18 mouse cellular contexts compared by ENCODE assay signal in the genomic region with DNA sequence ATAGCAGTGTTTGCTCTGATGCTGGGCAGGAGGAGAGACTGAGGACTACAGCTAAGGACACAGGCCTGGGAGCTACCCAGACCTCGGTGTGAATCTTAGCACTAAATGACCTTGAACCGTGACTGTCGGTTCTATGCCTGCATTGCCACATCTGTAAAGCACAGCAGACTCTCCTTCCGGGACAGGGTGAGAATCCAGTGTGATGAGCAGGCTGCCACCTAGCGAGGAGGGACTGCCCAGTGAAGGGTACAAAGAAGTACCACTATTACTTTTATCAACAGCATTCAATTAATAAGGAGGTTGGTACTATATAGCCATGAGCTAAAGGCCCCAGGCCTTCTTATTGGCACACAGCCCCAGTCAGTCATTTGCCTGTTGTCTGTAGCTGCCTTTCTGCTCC.
DNase-seq lines count a peak whose midpoint lies in the region; ATAC-seq and TF ChIP-seq lines count a peak whose summit lies in the region.
"Had no signal": no experiment of that assay in that cellular context is flagged by ENCODE, and none has a peak within 500 bp of the region (broad histone marks: within the 10 kb centered on the region; RNA-seq: fewer than 3 reads in every experiment).

No protein-coding gene starts in this region.

- ATAC-seq in forebrain, postnatal 0 days, result no peak
- ATAC-seq in forebrain, embryonic 12.5 days (ENCODE audit: low FRiP score), result no peak
- no peak for ATAC-seq in midbrain, embryonic 14.5 days (ENCODE audit: low FRiP score, low TSS enrichment)
- no peak for ATAC-seq in midbrain, postnatal 0 days (ENCODE audit: low FRiP score)
- ATAC-seq: forebrain, embryonic 16.5 days; inflammation-experienced regulatory T-cells, adult 6 months had no signal

- H3K9ac ChIP-seq in forebrain, postnatal 0 days, result no peak overlapping the region
- H3K9ac ChIP-seq in forebrain, embryonic 12.5 days, result no peak overlapping the region
- H3K9ac ChIP-seq in midbrain, embryonic 14.5 days (replicated peaks; ENCODE audit: low read length), result no peak overlapping the region
- H3K9ac ChIP-seq in midbrain, postnatal 0 days (replicated peaks; ENCODE audit: low read length, poor library complexity, severe bottlenecking), result no peak overlapping the region
- H3K9ac ChIP-seq: heart, embryonic 15.5 days had no signal

- H3K4me1 ChIP-seq in forebrain, postnatal 0 days (ENCODE audit: insufficient read depth), result peaks cover 16% of the 10 kb centered on the region; the same call in 1 of the 2 replicates
- H3K4me1 ChIP-seq in forebrain, embryonic 12.5 days, result peaks cover 66% of the 10 kb centered on the region
- peaks cover 44% of the 10 kb centered on the region for H3K4me1 ChIP-seq in midbrain, embryonic 14.5 days (ENCODE audit: control insufficient read depth, insufficient read depth, low read length)
- H3K4me1 ChIP-seq in midbrain, embryonic 10.5 days, result peaks cover 66% of the 10 kb centered on the region
- H3K4me1 ChIP-seq in midbrain, postnatal 0 days (ENCODE audit: insufficient read depth, low read length), result peaks cover 8% of the 10 kb centered on the region
- H3K4me1 ChIP-seq: heart, embryonic 15.5 days had no signal

- H3K4me2 ChIP-seq in forebrain, postnatal 0 days (ENCODE audit: low read depth), result no peak overlapping the region
- H3K4me2 ChIP-seq in forebrain, embryonic 12.5 days, result no peak overlapping the region
- H3K4me2 ChIP-seq in midbrain, embryonic 14.5 days (ENCODE audit: low read length), result no peak overlapping the region
- H3K4me2 ChIP-seq in midbrain, postnatal 0 days (ENCODE audit: low read depth, low read length, poor library complexity, severe bottlenecking), result no peak overlapping the region
- H3K4me2 ChIP-seq: heart, embryonic 15.5 days had no signal

- peak; percentile 35; the same call in 1 of the 2 replicates for TF ChIP-seq CTCF in forebrain, postnatal 0 days (IDR thresholded peaks at IDR 0.05; ENCODE audit: low read depth)
- TF ChIP-seq CTCF in midbrain, postnatal 0 days (IDR thresholded peaks at IDR 0.05), result peak; percentile 42

- intact Hi-C loops in left cerebral cortex, postnatal 4 days (cut with DNase I), result no loop called here

- H3K4me3 ChIP-seq in forebrain, postnatal 0 days (ENCODE audit: low read depth, low read length), result no peak overlapping the region
- no peak overlapping the region for H3K4me3 ChIP-seq in forebrain, embryonic 12.5 days (replicated peaks)
- H3K4me3 ChIP-seq in midbrain, embryonic 14.5 days (replicated peaks; ENCODE audit: low read depth, low read length), result no peak overlapping the region
- H3K4me3 ChIP-seq in midbrain, embryonic 10.5 days, result no peak overlapping the region
- no peak overlapping the region for H3K4me3 ChIP-seq in midbrain, postnatal 0 days (ENCODE audit: low read depth, low read length)
- H3K4me3 ChIP-seq: erythroblast, embryonic 14.5 days; gastrocnemius, adult 2 months; heart, embryonic 15.5 days had no signal

- no peaks in the 10 kb centered on the region for H3K36me3 ChIP-seq in forebrain, postnatal 0 days (ENCODE audit: insufficient read depth)
- no peaks in the 10 kb centered on the region for H3K36me3 ChIP-seq in forebrain, embryonic 12.5 days (replicated peaks)
- no peaks in the 10 kb centered on the region for H3K36me3 ChIP-seq in midbrain, embryonic 14.5 days (ENCODE audit: control insufficient read depth, insufficient read depth, low read length)
- 0 out of 2 replicates have a peak, but pooled peaks cover 4% of the 10 kb centered on the region for H3K36me3 ChIP-seq in midbrain, embryonic 10.5 days
- no peaks in the 10 kb centered on the region for H3K36me3 ChIP-seq in midbrain, postnatal 0 days (ENCODE audit: insufficient read depth, low read length)
- H3K36me3 ChIP-seq: heart, embryonic 15.5 days had no signal

- H3K27ac ChIP-seq in forebrain, postnatal 0 days (ENCODE audit: low read depth, low read length), result no peak overlapping the region
- H3K27ac ChIP-seq in forebrain, embryonic 12.5 days, result no peak overlapping the region
- H3K27ac ChIP-seq in midbrain, embryonic 14.5 days (replicated peaks; ENCODE audit: low read depth, low read length), result 0 out of 2 replicates have a peak overlapping the region, but pooled peaks have one; percentile 6
- H3K27ac ChIP-seq in midbrain, embryonic 10.5 days (replicated peaks), result no peak overlapping the region; the same call in 1 of the 2 replicates
- peak overlapping the region; percentile 8; the same call in 1 of the 2 replicates for H3K27ac ChIP-seq in midbrain, postnatal 0 days (ENCODE audit: low read depth, low read length)
- H3K27ac ChIP-seq: gastrocnemius, adult 2 months; heart, embryonic 15.5 days had no signal

- no peaks in the 10 kb centered on the region for H3K9me3 ChIP-seq in forebrain, postnatal 0 days (ENCODE audit: low read length)
- H3K9me3 ChIP-seq in forebrain, embryonic 12.5 days, result no peaks in the 10 kb centered on the region
- no peaks in the 10 kb centered on the region for H3K9me3 ChIP-seq in midbrain, embryonic 14.5 days (ENCODE audit: control insufficient read depth, low read length)
- no peaks in the 10 kb centered on the region for H3K9me3 ChIP-seq in midbrain, embryonic 10.5 days (replicated peaks)
- no peaks in the 10 kb centered on the region for H3K9me3 ChIP-seq in midbrain, postnatal 0 days (ENCODE audit: low read length)
- H3K9me3 ChIP-seq: heart, embryonic 15.5 days had no signal

- 60% methylated on average over 5 of the region's 5 CpGs for whole genome bisulfite sequencing in forebrain, postnatal 0 days
- 78% methylated on average over 5 of the region's 5 CpGs for WGBS in forebrain, embryonic 12.5 days
- WGBS in midbrain, embryonic 14.5 days, result 54% methylated on average over 5 of the region's 5 CpGs
- WGBS in midbrain, embryonic 10.5 days, result 70% methylated on average over 5 of the region's 5 CpGs
- 57% methylated on average over 5 of the region's 5 CpGs for WGBS in midbrain, postnatal 0 days

- DNase-seq in forebrain, postnatal 0 days, result no peak
- peak; percentile 12 for DNase-seq in left cerebral cortex, postnatal 4 days
- no peak for DNase-seq in left cerebral cortex, adult 11 months (ENCODE audit: low spot score)
- no peak for DNase-seq in midbrain, embryonic 14.5 days
- DNase-seq in midbrain, embryonic 10.5 days (ENCODE audit: low spot score), result no peak
- DNase-seq in midbrain, postnatal 0 days (ENCODE audit: low spot score), result no peak
- DNase-seq in B cell, adult 2 months, result no peak
- DNase-seq: adrenal gland, postnatal 14 days; cerebellum, adult 9-11 months; gastrocnemius, adult 2 months; heart, adult 18-20 months; kidney, postnatal 14 days; thymus, postnatal 4 days had no signal

- peaks cover 29% of the 10 kb centered on the region for H3K27me3 ChIP-seq in forebrain, postnatal 0 days (ENCODE audit: insufficient read depth, low read length)
- peaks cover 18% of the 10 kb centered on the region; the same call in 1 of the 2 replicates for H3K27me3 ChIP-seq in forebrain, embryonic 12.5 days
- 0 out of 2 replicates have a peak, but pooled peaks cover 6% of the 10 kb centered on the region for H3K27me3 ChIP-seq in midbrain, embryonic 14.5 days (ENCODE audit: control insufficient read depth, insufficient read depth, low read length)
- peaks cover 12% of the 10 kb centered on the region; the same call in 1 of the 2 replicates for H3K27me3 ChIP-seq in midbrain, embryonic 10.5 days (ENCODE audit: low read depth, poor library complexity, severe bottlenecking)
- no peaks in the 10 kb centered on the region; the same call in 1 of the 2 replicates for H3K27me3 ChIP-seq in midbrain, postnatal 0 days (ENCODE audit: insufficient read depth, low read length)
- H3K27me3 ChIP-seq: heart, embryonic 15.5 days had no signal

Comparison
In these comparisons a context has a peak if more than half of its experiments do, and no peak if none do; other contexts are left out.
1. H3K27ac ChIP-seq: peak in midbrain, embryonic 14.5 days (single experiment) and midbrain, postnatal 0 days (single experiment); none in forebrain, postnatal 0 days (single experiment), forebrain, embryonic 12.5 days (single experiment) and midbrain, embryonic 10.5 days (single experiment).